8 mouse cellular contexts compared by ENCODE assay signal in the genomic region with DNA sequence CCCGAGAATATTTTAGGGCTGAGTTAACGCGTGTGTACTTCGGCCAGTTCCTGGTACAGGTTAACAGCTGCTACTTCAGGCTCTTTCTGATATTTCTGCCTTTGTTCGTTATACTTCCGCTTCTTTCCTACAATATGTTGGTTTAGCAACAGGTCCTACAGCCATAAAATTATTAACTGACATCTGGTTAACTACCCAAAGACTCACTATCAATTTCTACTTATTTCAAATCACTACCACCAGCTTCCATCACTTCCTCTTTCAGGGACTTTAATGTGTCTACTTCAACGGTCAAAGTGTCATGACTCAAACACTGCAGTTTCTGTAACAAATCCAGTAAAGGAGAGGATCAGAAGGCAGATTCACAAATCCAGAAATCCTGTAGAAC. TPM values are rescaled to one million over a fixed set of nuclear protein-coding genes. Genes with fewer than 3 reads are reported as not detected.
DNase-seq lines count a peak whose midpoint lies in the region; ATAC-seq and TF ChIP-seq lines count a peak whose summit lies in the region.

No protein-coding gene starts in this region.

- H3K36me3 ChIP-seq in E14TG2a.4 (ENCODE audit: insufficient read depth, low read length) (peaks cover 15% of the 10 kb centered on the region), macrophage (ENCODE audit: inconsistent target) (0 out of 2 replicates have a peak, but pooled peaks cover 4% of the 10 kb centered on the region)

- H3K27ac ChIP-seq in cerebellum, adult 2 months (ENCODE audit: insufficient read depth, low read length): no peak overlapping the region
- peak overlapping the region; percentile 79 for H3K27ac ChIP-seq in macrophage

- TF ChIP-seq POLR2A in cerebellum, adult 2 months (IDR thresholded peaks at IDR 0.05; ENCODE audit: borderline replicate concordance, insufficient read depth, low read length): no peak

- TF ChIP-seq CTCF in cerebellum, adult 2 months (IDR thresholded peaks at IDR 0.05; ENCODE audit: borderline replicate concordance, insufficient read depth, low read depth, low read length): no peak
- TF ChIP-seq CTCF in E14TG2a.4 (conservative IDR thresholded peaks at IDR 0.05; ENCODE audit: low read length): no peak

- no peaks in the 10 kb centered on the region for H3K4me1 ChIP-seq in cerebellum, adult 2 months (ENCODE audit: control insufficient read depth, insufficient read depth, low read length)
- peaks cover 15% of the 10 kb centered on the region for H3K4me1 ChIP-seq in E14TG2a.4 (replicated peaks; ENCODE audit: low read depth, low read length)

- peaks cover 8% of the 10 kb centered on the region; the same call in 1 of the 2 replicates for H3K79me2 ChIP-seq in macrophage (ENCODE audit: inconsistent target)

- no peaks in the 10 kb centered on the region for H3K27me3 ChIP-seq in cerebellum, adult 2 months (ENCODE audit: control insufficient read depth, insufficient read depth, low read length)
- no peaks in the 10 kb centered on the region for H3K27me3 ChIP-seq in E14TG2a.4 (ENCODE audit: insufficient read depth, low read length)

- no peaks in the 10 kb centered on the region for H3K9me3 ChIP-seq in E14TG2a.4 (ENCODE audit: low read length)

- WGBS in cerebellum, adult 2 months: 11% methylated on average over 7 of the region's 7 CpGs
- WGBS in macrophage (ENCODE audit: missing documents): 0% methylated on average over 7 of the region's 7 CpGs

- peak; percentile 75 for ATAC-seq in granulocyte monocyte progenitor cell, adult 5-6 weeks (replicated peaks; ENCODE audit: poor library complexity, severe bottlenecking)
- no peak for ATAC-seq in activated CD4-positive, CD25-positive, alpha-beta regulatory T cell, adult 4 months

- no peak for DNase-seq in cerebellum, adult 2 months
- DNase-seq in cerebellum, adult 9-11 months: no peak
- DNase-seq in cerebellum, postnatal 14 days: no peak
- DNase-seq in urinary bladder, postnatal 36 days (ENCODE audit: low spot score in 2 of 2): no peak

- peak overlapping the region; percentile 60 for H3K4me3 ChIP-seq in cerebellum, adult 2 months (replicated peaks; ENCODE audit: insufficient read depth, low read depth, low read length)
- H3K4me3 ChIP-seq in E14TG2a.4 (replicated peaks; ENCODE audit: low read length) (peak overlapping the region; percentile 91), macrophage (ENCODE audit: inconsistent target) (peak overlapping the region; percentile 40)

RNA-seq across cellular contexts. Expression of gene Dnajc10, which starts 0.4 kb away (rescaled TPM):
- polyA plus RNA-seq in cerebellum, adult 2 months (2012; rRNA removed): 40.2 and 43.3 TPM in 2 replicates
- total RNA-seq in granulocyte monocyte progenitor cell, adult 5-6 weeks (2014; fragmentation: Nextera tagmentation): 74.0 and 80.3 TPM in 2 replicates
- 129 and 136 TPM in 2 replicates for total RNA-seq in granulocyte monocyte progenitor cell, adult 5-6 weeks (2017)
- 100 to 1,000 TPM in 1 of 26 experiments, 10 to 100 TPM in 25; 27.2 to 109 (median 57.9) TPM for total RNA-seq in macrophage (2018; cell fraction: chromatin; rRNA removed)
- 10 to 100 TPM; 31.1 to 55.3 (median 41.9) TPM for total RNA-seq in macrophage (2018; cell fraction: cytosol; rRNA removed)
- total RNA-seq in macrophage (2018; cell fraction: nucleus; rRNA removed): 10 to 100 TPM; 36.9 to 81.8 (median 62.8) TPM
- 29.4 to 43.2 TPM (median 36.8 TPM) in 3 replicates for polyA plus RNA-seq in macrophage (2018)
- 10 to 100 TPM; 42.6 to 45.8 TPM for polyA plus RNA-seq in activated CD4-positive, CD25-positive, alpha-beta regulatory T cell, adult 4 months (2017; shearing (Covaris generic))

RNA-seq across cellular contexts. Expression of gene Prdx6b, which starts 22.6 kb away (rescaled TPM):
- polyA plus RNA-seq in cerebellum, adult 2 months (2012; rRNA removed): not detected in 2 replicates
- not detected in 2 replicates for total RNA-seq in granulocyte monocyte progenitor cell, adult 5-6 weeks (2014; fragmentation: Nextera tagmentation)
- not detected in 2 replicates for total RNA-seq in granulocyte monocyte progenitor cell, adult 5-6 weeks (2017)
- total RNA-seq in macrophage (2018; cell fraction: chromatin; rRNA removed): not detected
- total RNA-seq in macrophage (2018; cell fraction: cytosol; rRNA removed): not detected
- not detected for total RNA-seq in macrophage (2018; cell fraction: nucleus; rRNA removed)
- polyA plus RNA-seq in macrophage (2018): not detected in 3 replicates
- polyA plus RNA-seq in activated CD4-positive, CD25-positive, alpha-beta regulatory T cell, adult 4 months (2017; shearing (Covaris generic)): not detected

Comparison
In these comparisons a context has a peak if more than half of its experiments do, and no peak if none do; other contexts are left out.
1. H3K4me3 ChIP-seq: peak in every context shown above with its lines; median percentile 91 in E14TG2a.4; 60 in cerebellum, adult 2 months; 40 in macrophage.